Mouse (Mus musculus): ENCODE data around the gene Smyd3. TPM values are rescaled to one million over a fixed set of nuclear protein-coding genes. Genes with fewer than 3 reads are reported as not detected.

The Smyd3 gene
- 10.6 TPM for polyA plus RNA-seq (2012; fragmentation: generic; extraction: Trizol)
- long read RNA-seq, experiment 1, partial matches to known transcripts = 10 of 13 reads
- long read RNA-seq, experiment 1, other reads (novel, unspliced or antisense) = 2 of 13 reads
- long read RNA-seq, experiment 2, partial matches to known transcripts = 1 of 6 reads
- long read RNA-seq, experiment 2, other reads (novel, unspliced or antisense) = 1 of 6 reads

DNA sequence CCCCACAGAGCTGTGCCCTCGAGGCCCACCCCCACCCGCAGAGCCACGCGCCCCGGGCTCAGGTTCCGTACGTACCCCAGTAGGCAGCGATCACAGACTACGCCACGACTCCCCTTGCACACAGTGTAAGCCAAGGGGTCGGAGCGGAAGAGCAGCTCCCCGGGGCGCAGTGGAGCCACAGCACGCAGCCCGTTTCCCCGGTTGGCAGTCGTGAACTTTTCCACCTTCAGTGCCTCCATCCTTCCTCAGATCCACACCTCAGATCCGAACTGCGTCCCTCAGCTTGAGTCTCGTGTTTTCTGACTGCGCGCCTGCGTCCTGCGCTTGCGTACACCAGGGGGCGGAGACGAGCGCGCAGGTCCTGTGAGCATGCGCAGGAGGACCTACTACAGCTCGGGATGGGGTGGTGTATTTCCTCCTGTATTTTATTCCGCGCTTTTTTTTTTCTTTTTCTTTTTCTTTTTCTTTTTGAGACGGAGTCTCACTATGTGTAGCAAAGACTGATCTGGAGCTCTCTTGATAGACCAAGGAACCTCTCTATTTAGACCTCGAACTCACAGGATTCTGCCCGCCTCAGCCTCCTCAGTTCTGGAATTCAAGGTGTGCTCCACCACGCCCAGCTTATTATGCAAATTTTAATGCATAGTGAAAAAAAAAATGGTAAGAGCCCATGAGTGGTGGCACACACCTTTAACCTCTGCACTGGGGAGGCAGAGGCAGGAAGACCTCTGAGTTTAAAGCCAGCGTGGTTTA lies at the start of gene Smyd3:
Smyd3 (minus strand) TSS at position 329 of the 753 bp plus-strand sequence.
- H3ac ChIP-seq (ENCODE audit: control insufficient read depth, insufficient read length, low read depth) = peak within 1 kb of the TSS; percentile 87
- H3K27me3 ChIP-seq (ENCODE audit: control insufficient read depth, insufficient read depth, insufficient read length) = no peaks in the 10 kb centered on the region
- H3K4me3 ChIP-seq (ENCODE audit: insufficient read depth, poor library complexity, severe bottlenecking) = peak within 1 kb of the TSS; percentile 65
- no peaks in the 10 kb centered on the region for H3K36me3 ChIP-seq (ENCODE audit: control insufficient read depth, insufficient read depth)
- TF ChIP-seq CTCF (IDR thresholded peaks at IDR 0.05; ENCODE audit: control insufficient read depth, insufficient read depth, insufficient read length) (peak; percentile 21), CEBPB (IDR thresholded peaks at IDR 0.05; ENCODE audit: low read depth) (no peak)
- H3K79me3 ChIP-seq (ENCODE audit: low read depth) = peaks cover 4% of the 10 kb centered on the region
- peaks cover 21% of the 10 kb centered on the region for H3K79me2 ChIP-seq (ENCODE audit: control insufficient read depth, insufficient read depth)

GRCm38 (mm10) chr1:179567558-179567957 lies 49.7 kb upstream of the Smyd3 start:
- H3ac ChIP-seq (ENCODE audit: control insufficient read depth, insufficient read length, low read depth) = no peak overlapping the region
- H3K36me3 ChIP-seq (ENCODE audit: control insufficient read depth, insufficient read depth) = peaks cover 2% of the 10 kb centered on the region
- no peak for TF ChIP-seq MAX (IDR thresholded peaks at IDR 0.05)
- no peak for TF ChIP-seq CTCF (IDR thresholded peaks at IDR 0.05; ENCODE audit: control insufficient read depth, insufficient read depth, insufficient read length)
- no peak for TF ChIP-seq MYOD1 (IDR thresholded peaks at IDR 0.05; ENCODE audit: control insufficient read depth, insufficient read length, low read depth)
- no peak for TF ChIP-seq CEBPB (IDR thresholded peaks at IDR 0.05; ENCODE audit: low read depth)
- no peak for TF ChIP-seq FOSL1 (IDR thresholded peaks at IDR 0.05; ENCODE audit: insufficient read depth, low read length, poor library complexity, severe bottlenecking)
- TF ChIP-seq MYOG (IDR thresholded peaks at IDR 0.05; ENCODE audit: control insufficient read depth, extremely low read depth, insufficient read length) = no peak
- no peak for TF ChIP-seq USF1 (IDR thresholded peaks at IDR 0.05; ENCODE audit: low read depth)
- no peaks in the 10 kb centered on the region for H3K27me3 ChIP-seq (ENCODE audit: control insufficient read depth, insufficient read depth, insufficient read length)
- no peak overlapping the region for H3K4me3 ChIP-seq (ENCODE audit: insufficient read depth, poor library complexity, severe bottlenecking)
- H3K79me3 ChIP-seq (ENCODE audit: low read depth) = peaks cover 6% of the 10 kb centered on the region
- peaks cover 46% of the 10 kb centered on the region for H3K79me2 ChIP-seq (ENCODE audit: control insufficient read depth, insufficient read depth)

- H3K36me3 ChIP-seq (ENCODE audit: control insufficient read depth, insufficient read depth) = peaks cover 2% of the 10 kb centered on the region
- H3ac ChIP-seq (ENCODE audit: control insufficient read depth, insufficient read length, low read depth) = no peak overlapping the region
- no peak overlapping the region for H3K4me3 ChIP-seq (ENCODE audit: insufficient read depth, poor library complexity, severe bottlenecking)
- H3K79me3 ChIP-seq (ENCODE audit: low read depth) = no peaks in the 10 kb centered on the region
- peaks cover 30% of the 10 kb centered on the region for H3K79me2 ChIP-seq (ENCODE audit: control insufficient read depth, insufficient read depth)
- no peak for TF ChIP-seq MYOD1 (IDR thresholded peaks at IDR 0.05; ENCODE audit: control insufficient read depth, insufficient read length, low read depth)
- no peak for TF ChIP-seq CEBPB (IDR thresholded peaks at IDR 0.05; ENCODE audit: low read depth)
- no peak for TF ChIP-seq FOSL1 (IDR thresholded peaks at IDR 0.05; ENCODE audit: insufficient read depth, low read length, poor library complexity, severe bottlenecking)
- TF ChIP-seq CTCF (IDR thresholded peaks at IDR 0.05; ENCODE audit: control insufficient read depth, insufficient read depth, insufficient read length) = no peak
- TF ChIP-seq MYOG (IDR thresholded peaks at IDR 0.05; ENCODE audit: control insufficient read depth, extremely low read depth, insufficient read length) = no peak
- no peak for TF ChIP-seq USF1 (IDR thresholded peaks at IDR 0.05; ENCODE audit: low read depth)
- TF ChIP-seq MAX (IDR thresholded peaks at IDR 0.05) = no peak
- no peaks in the 10 kb centered on the region for H3K27me3 ChIP-seq (ENCODE audit: control insufficient read depth, insufficient read depth, insufficient read length)
Measured at GRCm38 (mm10) chr1:179563926-179564325, 46.1 kb upstream of the Smyd3 start.

- Histone ChIP-seq H3K36me3 (ENCODE audit: control insufficient read depth, insufficient read depth) (peaks cover 2% of the 10 kb centered on the region), H3K27me3 (ENCODE audit: control insufficient read depth, insufficient read depth, insufficient read length) (no peaks in the 10 kb centered on the region), H3K79me2 (ENCODE audit: control insufficient read depth, insufficient read depth) (peaks cover 22% of the 10 kb centered on the region), H3K79me3 (ENCODE audit: low read depth) (no peaks in the 10 kb centered on the region), H3K4me3 (ENCODE audit: insufficient read depth, poor library complexity, severe bottlenecking) (no peak overlapping the region), H3ac (ENCODE audit: control insufficient read depth, insufficient read length, low read depth) (no peak overlapping the region)
- TF ChIP-seq CEBPB (IDR thresholded peaks at IDR 0.05; ENCODE audit: low read depth) = no peak
- TF ChIP-seq CTCF (IDR thresholded peaks at IDR 0.05; ENCODE audit: control insufficient read depth, insufficient read depth, insufficient read length) = no peak
- no peak for TF ChIP-seq MYOD1 (IDR thresholded peaks at IDR 0.05; ENCODE audit: control insufficient read depth, insufficient read length, low read depth)
- TF ChIP-seq FOSL1 (IDR thresholded peaks at IDR 0.05; ENCODE audit: insufficient read depth, low read length, poor library complexity, severe bottlenecking) = no peak
- TF ChIP-seq USF1 (IDR thresholded peaks at IDR 0.05; ENCODE audit: low read depth) = no peak
- no peak for TF ChIP-seq MAX (IDR thresholded peaks at IDR 0.05)
Measured at GRCm38 (mm10) chr1:179563211-179563610, 45.4 kb upstream of the Smyd3 start.

DNA sequence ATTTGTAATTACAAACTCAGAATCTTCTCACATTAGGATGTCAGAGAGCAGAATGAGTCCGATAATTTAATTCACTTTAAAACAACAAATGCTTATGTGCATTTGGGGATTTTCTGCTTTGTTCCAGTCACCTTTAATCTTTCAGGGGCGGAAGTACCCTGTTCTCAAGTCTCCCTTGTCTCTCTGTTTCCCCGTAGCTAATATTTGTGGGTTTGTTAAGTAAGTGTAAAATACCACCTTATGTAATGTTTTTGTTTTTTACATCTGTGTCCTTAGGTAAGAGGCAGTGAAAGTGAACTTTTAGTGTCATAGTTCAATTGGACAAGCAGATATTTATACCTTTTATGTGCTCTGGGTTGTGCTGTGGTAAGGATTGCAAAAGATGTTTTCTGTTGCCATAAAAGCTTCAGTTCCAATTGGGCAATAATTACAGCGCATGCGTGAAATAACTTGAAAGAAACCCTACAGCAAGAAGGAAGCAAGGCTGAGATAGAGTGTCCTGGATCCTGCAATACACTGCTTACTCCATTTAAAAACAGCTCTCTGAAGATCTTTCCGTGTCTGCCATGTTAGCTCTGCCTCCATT lies 43.1 kb upstream of the Smyd3 start:
- H3K4me3 ChIP-seq (ENCODE audit: insufficient read depth, poor library complexity, severe bottlenecking) = no peak overlapping the region
- TF ChIP-seq USF1 (IDR thresholded peaks at IDR 0.05; ENCODE audit: low read depth) = no peak
- TF ChIP-seq CEBPB (IDR thresholded peaks at IDR 0.05; ENCODE audit: low read depth) = no peak
- TF ChIP-seq MYOD1 (IDR thresholded peaks at IDR 0.05; ENCODE audit: control insufficient read depth, insufficient read length, low read depth) = no peak
- no peak for TF ChIP-seq FOSL1 (IDR thresholded peaks at IDR 0.05; ENCODE audit: insufficient read depth, low read length, poor library complexity, severe bottlenecking)
- TF ChIP-seq CTCF (IDR thresholded peaks at IDR 0.05; ENCODE audit: control insufficient read depth, insufficient read depth, insufficient read length) = no peak
- TF ChIP-seq MYOG (IDR thresholded peaks at IDR 0.05; ENCODE audit: control insufficient read depth, extremely low read depth, insufficient read length) = no peak
- TF ChIP-seq MAX (IDR thresholded peaks at IDR 0.05) = no peak

More for the DNA sequence above, 43.1 kb upstream of the Smyd3 start:
- Histone ChIP-seq H3K36me3 (ENCODE audit: control insufficient read depth, insufficient read depth) (peaks cover 2% of the 10 kb centered on the region), H3K27me3 (ENCODE audit: control insufficient read depth, insufficient read depth, insufficient read length) (no peaks in the 10 kb centered on the region), H3ac (ENCODE audit: control insufficient read depth, insufficient read length, low read depth) (no peak overlapping the region), H3K79me3 (ENCODE audit: low read depth) (no peaks in the 10 kb centered on the region), H3K79me2 (ENCODE audit: control insufficient read depth, insufficient read depth) (peaks cover 4% of the 10 kb centered on the region)

All from C2C12 (cell line).